Mouse (Mus musculus) heart, adult 18-20 months (tissue): ENCODE data around the gene Jkamp. TPM values are rescaled to one million over a fixed set of nuclear protein-coding genes. Genes with fewer than 3 reads are reported as not detected.
"Not testable (repeated sequence)": the region's sequence is repeated elsewhere in the genome, so short reads cannot be mapped to it uniquely, and the experiment has no call there.

Source experiments
- DNase-seq, 2 experiments: peaks; one replicate each; pipeline ENCODE4 v3.0.0; 2021 to 2022; ENCODE audit warnings: mixed read lengths in 1 of 2
- long read RNA-seq, 2 experiments: library from polyadenylated mRNA; stranded (forward); transcript quantifications; one replicate each; pipeline ENCODE4 v2.0.0; 2021
- total RNA-seq, 2 experiments: library from RNA; stranded (reverse); gene quantifications; 2 replicates each; pipeline ENCODE4 v1.2.3; 2021

Gene Jkamp
- 10 to 100 TPM; 18.3 to 21.3 TPM for total RNA-seq
- long read RNA-seq, experiment 1, transcript Jkamp-202 (7 exons, 1,874 nt) = minor isoform, 14 of 37 reads
- long read RNA-seq, experiment 1, transcript Jkamp-201 (7 exons, 1,292 nt) = major isoform, 20 of 37 reads
- long read RNA-seq, experiment 1, partial matches to known transcripts = 0 of 37 reads
- long read RNA-seq, experiment 1, other reads (novel, unspliced or antisense) = 3 of 37 reads
- long read RNA-seq, experiment 2, transcript Jkamp-201 (7 exons, 1,292 nt) = major isoform, 13 of 27 reads
- long read RNA-seq, experiment 2, transcript Jkamp-202 (7 exons, 1,874 nt) = minor isoform, 10 of 27 reads
- long read RNA-seq, experiment 2, partial matches to known transcripts = 0 of 27 reads
- long read RNA-seq, experiment 2, other reads (novel, unspliced or antisense) = 4 of 27 reads

DNA sequence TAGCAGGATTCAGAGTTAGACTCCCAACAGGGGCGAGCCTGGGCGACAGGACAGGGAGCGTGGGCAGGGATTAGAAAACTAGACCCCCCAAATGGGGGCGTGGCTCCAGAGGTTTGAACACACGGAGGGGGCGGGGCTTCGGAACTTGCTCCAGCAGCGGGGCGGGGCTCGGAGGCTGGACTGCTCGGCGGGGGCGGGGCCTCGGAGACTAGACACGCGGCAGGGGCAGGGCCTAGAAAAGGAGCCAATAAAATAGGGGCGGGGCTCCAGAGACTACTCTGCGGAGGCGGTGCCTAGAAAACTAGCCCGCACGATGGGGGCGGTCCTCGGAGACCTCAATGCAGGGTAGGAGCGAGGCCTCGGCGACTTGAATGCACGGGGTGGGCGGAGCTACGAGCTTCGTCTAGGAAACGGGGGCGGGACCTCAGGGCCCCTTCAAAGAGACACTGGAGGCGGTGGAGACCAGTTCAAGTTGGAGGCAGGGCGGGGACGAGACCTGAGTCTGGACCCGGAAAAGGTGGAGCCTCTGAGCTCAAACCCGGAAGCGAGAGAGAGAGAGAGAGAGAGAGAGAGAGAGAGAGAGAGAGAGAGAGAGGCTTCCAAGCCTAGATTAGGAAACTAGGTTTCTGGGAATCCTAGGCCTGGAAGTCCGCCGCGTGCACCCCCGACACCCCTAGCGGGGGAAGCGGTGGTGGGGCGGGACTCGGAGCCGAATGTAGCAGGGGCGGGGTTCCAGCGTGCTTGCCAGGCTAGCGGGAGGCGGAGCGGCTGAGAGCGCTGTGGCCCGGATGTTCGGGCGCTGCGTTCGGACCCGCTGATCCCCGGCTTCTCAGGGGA lies at the start of gene Jkamp, which contains the start of gene L3hypdh:
Jkamp (plus strand) TSS at position 261 of the 837 bp plus-strand sequence.
L3hypdh (minus strand) TSS at position 111 of the 837 bp plus-strand sequence.
- peak; percentile 99 to 100 for DNase-seq

DNA sequence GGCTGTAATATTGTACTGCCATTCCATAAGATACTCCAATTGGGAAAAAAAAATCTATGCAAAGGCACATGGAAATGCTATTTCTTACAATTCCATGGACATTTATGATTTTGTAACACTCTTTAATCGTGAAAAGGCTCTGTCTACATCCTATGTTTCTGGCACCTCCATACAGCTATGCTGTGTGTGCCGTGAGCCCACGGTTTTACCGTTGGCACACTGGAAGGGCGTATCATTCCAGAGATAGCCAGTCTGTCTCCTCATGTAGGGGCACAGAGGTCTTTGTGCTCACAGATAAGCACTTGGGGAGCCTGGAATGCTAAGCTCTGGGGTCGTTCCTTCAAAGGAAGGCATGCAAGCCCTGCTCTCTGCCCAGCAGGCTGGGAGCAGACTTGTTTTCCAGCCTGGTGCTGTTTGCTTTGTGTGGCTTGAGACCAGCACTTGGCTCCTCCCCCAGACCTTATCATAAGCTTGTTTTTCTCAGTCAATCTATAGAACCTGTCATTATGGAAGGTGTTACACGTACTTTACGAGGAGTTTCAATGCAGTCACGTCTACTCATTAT lies 49.2 kb upstream of the Jkamp start:
- no peak for DNase-seq

DNA sequence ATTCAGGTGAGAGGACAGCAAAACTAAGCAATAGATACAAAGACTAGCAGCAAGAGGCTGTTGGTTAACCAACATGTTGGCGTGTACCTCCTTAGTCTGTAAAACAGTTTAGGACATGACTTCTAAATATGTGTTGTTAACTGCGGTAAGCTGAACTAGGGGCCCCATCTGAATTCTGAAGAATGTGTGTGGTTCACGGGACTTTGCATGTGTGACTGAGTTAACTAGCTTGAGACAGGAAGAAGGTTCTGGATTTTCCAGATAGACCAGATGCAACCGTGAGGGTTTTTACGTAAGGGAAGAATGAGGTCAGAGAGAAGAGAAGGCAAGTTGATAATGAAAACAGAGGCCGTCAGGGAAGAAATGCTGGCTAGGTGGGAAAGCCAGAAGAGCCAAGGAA lies 48.3 kb upstream of the Jkamp start:
- DNase-seq = no peak

DNA sequence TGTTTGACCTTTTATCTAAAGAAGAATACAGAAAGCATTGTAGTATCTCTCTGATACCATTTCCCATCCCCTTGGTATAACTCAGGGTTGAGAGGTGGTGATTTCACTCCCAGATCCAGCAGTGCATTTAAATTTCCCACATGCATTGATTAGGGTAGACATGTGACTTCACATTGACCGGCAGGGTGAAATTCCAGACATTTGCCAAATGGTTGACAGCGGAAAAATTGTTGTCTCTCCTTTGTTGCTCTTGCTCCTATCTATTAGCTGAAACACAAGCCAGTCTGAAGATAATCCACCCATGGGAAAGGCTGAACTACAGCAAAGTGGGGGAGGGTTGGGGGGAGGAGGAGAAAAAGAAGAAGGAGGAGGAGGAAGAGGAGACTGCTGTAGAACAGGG lies 46.5 kb upstream of the Jkamp start:
- no peak for DNase-seq

DNA sequence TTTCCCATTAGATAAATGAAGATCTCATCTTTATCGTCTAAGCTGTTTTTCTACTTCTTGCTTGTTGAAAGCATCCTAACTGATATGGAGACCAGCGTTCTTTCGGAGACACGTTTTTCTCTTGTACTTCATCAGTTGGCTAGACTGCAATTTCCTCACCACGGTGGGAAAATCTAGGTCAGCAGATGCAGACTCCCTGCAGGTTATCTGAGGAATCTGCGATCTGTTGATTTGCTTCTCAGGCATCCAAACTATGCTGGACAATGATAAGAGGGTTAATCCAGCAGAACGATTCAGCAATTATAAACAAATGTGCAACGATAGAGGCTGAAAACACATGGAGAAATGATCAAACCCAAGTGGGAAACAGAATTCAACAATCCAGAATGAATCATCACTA lies 45.9 kb upstream of the Jkamp start:
- no peak for DNase-seq

DNA sequence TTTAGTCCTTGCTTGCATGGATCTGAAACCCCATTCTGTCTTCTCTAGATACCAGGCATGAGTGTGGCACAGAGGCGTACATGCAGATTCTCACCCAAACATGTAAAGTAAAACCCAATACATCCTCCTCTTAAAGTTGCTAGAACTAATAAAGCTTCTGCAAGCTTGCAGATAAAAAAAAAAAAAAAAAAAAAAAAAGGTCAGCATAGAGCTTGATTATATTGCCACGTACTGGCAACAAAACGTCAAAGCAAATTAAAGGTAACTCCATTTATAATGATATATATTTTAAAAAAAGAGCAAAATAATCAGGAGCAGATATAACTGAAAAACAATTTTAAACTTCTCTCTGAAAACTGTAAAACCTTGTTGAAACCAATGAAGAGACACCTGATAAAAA lies 44.2 kb upstream of the Jkamp start:
- DNase-seq = no peak

DNA sequence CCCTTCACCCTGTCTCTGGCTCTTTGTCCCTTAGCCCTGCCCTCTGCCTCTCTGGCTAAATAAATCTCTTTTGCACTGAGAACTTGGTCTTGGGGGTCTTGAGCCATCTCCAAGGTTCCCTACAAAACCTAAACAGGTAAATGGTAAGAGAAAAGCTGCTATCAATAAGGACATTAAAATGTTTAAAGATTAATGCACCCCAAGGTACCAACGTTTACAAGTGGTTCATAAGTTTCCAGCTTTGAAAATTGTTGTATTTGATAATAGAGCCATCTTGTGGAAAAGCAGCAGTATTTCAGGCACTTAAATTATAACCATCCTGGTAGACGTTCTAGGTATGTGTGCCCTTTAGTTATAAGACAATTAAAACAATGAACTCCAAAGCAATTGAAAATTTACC lies 37.9 kb upstream of the Jkamp start:
- DNase-seq = peak in 1 of 2 experiments; percentile 33

DNA sequence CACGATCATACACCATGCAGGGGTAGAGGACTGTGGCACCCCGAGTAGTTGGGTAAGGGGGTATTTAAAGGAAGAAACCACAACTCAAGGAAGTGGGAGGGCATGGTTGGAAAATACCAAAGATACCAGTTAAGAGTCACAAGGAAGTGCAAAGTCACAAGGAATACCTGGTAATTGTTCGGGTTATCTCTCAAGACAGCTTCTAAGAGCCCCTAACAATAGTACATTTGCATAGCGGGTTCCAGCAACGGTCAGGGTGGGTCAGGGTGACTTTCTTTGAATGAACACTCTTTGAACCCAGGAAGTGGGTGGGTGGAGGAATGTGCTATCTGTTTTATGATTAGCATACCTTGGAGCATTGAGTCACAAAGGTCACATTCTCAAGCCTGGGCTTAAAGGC lies 35.2 kb upstream of the Jkamp start:
- not testable (repeated sequence) for DNase-seq

DNA sequence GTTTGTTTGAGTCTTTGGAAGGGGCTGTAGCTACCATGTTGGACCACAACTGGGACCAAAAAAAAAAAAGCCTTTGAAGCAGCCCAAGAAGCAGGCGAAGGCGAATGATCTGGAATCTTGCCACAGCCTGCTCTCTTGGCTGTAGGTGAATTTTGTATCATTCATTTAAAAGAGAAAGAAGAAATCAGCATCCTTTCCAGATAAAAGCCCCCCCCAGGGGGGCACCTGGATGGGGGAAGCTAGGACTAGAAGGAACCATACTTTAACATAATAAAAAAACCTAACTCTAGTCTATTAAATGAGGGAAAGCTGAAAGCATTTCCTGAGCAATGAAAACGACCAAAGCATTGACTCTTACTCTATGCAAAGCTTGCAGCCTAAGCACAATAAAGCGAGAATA lies 34.6 kb upstream of the Jkamp start:
- DNase-seq = no peak

DNA sequence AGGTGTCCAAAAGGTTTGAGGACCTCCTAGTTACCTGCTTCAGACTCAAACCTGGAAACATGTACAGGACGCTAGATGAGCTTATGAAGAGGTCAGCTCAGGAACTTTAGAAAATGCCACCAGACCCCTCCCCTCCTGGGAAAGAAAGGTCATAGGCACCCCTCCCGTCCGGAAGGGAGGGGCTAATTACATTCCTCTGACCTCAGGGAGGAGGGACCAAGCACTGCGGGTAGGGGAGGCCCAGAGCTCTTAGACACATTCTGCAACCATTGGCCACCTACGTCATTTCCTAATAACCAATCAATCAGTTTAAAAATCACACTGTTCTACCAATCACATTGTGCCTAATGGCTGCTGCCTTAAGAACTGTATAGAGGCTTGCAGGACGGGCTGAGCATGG lies 32.8 kb upstream of the Jkamp start:
- no peak for DNase-seq

DNA sequence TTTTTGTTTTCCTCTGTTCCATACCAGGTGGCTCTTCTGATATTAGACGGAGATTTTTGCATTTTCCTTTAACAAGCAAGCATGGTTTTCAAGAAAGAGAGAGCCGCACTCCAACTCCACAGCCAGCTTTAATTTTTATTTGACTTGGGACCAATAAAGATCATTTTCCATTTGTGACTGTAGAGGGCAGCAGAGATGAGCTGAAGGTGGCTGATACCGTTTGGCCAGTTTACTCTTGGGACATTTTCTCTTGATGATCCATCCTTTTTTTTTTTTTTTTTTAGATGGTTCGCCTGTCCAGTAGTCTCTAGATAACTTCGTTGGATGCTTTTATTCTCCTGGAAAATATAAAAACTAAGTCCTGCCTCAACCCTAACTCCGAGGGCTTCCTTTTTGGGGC lies 32.1 kb upstream of the Jkamp start:
- DNase-seq = peak in 1 of 2 experiments; percentile 44

DNA sequence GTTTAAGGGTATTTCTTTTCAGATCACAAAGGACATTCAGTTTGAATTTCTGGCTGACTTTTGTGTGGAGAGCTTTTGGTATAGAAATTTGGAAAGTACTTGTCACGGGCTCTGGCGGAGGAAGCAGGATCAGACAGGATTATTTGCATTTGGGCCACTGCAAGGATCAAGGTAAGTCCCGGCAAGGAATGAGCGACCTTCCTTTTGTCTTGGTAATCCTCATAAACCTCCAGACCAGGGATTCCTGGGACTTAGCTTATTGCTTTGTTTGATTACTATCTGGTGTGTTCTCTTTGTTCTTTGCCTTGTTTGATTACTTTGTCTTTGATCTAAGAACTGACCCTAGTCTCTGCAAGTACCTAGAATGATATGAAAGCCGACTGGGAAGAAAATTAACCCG lies 31.5 kb upstream of the Jkamp start:
- no peak for DNase-seq

DNA sequence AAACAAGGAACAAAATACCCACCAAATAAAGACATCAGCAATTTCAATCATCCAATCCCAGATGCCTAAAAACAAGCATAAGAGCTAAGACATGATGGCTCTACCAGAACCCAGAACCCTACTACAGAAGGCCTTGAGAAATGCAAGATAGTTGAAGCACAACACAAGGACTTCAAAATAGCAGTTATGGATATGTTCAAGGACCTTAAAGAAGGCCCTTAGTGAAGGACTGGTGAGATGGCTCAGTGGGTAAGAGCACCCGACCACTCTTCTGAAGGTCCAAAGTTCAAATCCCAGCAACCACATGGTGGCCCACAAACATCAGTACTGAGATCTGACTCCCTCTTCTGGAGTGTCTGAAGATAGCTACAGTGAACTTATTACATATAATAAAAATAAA lies 27.6 kb upstream of the Jkamp start:
- DNase-seq = no peak

DNA sequence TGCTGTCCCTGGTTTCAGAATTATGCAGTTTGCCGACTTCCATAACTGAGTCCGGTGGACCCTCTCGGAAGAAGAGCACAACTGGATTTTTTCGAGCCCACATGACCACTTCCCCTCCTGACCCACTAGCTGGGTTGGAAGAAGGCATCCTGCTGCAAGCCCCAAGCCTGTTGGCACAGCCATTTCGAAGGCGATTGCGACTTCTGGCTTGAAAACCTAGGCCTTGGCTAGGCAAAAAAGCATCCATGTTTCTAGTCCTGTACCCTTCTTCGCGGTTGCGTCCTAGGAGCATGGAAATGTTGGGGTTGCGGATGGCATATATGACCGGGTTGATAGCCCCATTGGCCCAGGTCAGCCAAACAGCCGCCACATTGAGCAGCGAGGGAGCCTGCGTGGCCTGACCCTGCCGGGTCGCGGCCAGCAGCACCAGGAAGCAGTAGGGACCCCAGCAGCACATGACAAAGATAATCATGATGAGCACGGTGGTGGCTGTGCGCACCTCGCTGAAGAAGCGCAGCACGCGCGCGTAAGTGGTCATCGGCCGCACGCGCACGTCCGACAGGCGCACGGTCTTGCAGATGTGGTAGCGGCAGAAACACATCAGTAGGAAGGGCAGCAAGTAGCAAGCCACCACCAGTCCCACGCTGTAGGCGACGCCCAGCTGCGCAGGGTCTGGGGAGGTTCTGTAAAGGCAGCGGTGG lies 15.6 kb upstream of the Jkamp start:
- DNase-seq = no peak

DNA sequence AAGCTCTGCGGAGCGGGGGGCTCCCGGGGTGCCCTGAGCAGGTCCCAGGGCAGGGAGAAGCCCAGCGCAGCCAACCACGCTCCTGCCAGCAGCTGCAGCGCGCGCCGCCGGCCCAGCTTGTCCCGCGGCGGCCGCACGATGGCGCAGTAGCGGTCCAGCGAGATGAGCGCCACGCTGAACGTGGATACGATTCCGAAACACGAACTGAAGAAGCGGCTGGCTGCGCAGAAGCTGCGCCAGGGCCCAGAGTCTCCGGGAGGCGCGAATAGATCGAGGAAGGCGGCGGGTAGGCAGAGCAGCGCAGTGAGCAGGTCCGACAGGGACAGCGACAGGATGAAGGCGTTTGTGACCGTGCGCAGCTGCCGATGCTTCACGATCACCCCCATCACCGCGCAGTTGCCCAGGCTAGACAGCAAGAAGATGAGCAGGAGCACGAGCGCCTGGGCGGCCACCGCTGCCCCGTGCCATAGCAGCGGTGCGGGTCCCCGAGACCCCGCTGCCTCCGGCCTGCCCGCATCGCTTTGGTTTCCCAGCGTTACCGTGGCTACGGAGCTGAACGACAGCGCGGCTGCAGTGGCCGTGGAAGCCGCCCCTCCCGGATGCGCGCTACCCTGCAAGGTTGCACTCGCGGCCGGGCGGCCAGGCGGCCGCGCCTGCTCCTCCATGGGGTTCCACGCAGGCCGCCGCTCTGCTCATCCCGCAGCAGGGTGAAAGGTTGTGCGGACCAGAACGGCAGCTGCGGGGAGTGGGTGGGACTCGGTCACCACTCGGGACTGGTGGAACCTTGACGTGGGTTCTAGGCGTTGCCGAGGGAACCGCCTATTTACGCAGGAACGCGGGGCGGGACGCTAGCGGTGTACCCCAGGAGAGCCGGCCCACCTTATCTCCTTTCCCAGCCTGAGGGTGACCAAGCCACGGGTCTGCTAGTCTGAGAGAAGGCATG lies 14.8 kb upstream of the Jkamp start, which contains the start of gene Gpr135:
Gpr135 (minus strand) TSS at position 799 of the 943 bp plus-strand sequence.
- peak; percentile 86 to 90 for DNase-seq

DNA sequence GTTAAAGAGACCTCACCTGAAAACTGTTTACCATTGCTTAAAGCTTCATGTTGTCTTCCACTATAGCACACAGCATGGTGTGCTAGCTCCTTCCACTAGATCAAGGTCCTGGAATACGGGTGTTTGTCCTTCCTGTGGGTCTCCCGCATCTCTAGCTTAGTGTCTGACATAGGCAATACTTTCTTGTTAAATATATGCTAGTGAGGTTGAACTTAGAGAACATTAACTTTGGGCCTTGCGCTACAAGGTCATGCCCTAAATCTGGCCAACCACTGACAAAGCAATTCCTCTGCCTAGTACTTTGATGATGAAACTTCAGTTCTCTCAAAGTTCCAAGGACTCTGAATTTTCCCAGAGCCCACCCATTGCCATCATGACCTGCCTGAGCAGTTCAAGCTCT lies 7.1 kb upstream of the Jkamp start:
- DNase-seq = no peak

DNA sequence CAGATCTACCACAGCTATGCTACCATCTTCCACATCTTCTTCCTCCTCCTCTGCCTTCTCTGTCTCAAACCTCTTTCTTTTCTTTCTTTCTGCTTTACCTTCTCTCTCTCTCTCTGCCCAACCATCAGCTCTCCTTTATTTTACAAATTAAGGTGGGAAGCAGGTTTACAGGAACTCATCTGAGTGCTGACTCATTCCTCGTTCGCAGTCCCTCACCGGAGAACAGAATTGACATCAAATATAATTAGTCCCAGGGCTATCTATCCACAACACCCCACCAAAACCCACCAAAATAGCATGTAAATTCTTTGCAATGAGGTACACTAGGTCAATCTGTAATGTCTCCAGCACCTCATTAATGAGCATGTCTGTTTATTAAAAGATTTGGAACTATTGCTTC lies 3.4 kb upstream of the Jkamp start:
- DNase-seq = no peak

DNA sequence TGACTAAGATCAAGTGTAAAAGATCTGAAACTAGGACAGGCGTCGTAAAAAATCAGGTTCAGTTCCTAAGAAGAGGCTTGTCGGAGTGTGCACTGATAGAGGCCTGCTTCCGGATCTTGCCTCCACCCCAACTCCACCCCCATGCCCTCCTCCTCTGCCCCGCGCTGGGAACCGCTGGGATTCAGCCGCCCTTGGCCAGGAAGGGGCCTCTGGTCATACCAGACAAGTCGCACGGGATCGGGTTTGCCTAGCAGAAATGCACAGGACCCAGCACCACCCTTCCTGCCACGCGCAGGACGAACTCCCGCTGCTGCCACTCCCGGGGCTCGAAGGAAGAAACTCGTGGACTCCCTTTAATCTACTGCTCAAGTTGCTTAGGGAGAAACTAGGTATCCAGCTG lies 3.0 kb upstream of the Jkamp start:
- peak; percentile 32 to 38 for DNase-seq

DNA sequence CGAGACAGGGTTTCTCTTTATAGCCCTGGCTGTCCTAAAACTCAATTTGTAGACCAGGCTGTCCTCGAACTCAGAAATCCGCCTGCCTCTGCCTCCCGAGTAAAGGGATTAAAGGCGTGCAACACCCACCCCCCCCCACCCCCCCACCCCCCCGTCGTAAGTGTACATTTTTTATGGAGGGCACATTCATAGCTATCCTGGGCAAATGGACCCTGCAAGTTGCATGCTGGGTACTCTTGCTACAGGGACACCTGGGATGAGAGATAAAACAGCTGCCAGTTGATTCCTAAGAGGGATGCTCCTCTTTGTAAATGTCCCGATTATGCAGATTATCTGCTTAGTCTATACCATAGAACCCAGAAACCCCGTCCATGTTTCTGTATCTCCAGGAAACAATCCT lies 2.1 kb upstream of the Jkamp start:
- DNase-seq = no peak

DNA sequence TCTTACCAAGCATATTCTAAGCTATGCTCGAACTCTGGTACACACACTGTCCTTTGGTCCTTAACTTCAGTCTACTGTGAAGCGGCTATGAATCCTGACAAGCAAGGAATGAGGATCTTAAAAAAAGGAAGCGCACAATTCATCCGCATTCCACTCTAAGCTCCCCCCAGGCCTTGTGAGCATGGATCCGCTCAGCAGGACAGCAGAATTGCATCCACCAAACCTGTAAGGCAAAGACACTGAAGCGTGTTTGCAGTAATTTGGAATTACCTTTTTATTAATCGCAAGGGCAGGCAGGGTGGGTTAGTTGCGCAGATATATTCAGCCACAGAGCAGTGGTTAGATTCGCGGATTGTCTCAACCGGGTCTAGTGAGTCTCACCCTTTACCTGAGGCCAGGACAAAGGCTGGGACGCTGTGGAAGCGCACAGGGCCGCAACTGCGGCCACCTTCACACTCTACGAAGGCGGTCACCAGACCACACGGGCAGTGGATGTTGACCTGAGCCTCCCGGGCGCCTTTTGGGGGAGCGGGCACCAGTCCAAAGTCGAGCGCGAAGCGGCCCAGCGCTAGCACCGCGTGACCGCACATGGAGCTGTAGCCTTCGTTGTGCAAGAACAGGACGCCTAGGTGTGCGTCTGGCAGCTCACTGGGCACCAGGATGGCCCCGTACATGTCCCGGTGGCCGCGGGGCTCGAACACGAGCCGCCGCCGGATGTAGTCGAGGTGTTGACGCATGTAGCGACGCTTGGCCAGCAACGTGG lies 947 bp upstream of the Jkamp start:
- peak in 1 of 2 experiments; percentile 65 for DNase-seq

DNA sequence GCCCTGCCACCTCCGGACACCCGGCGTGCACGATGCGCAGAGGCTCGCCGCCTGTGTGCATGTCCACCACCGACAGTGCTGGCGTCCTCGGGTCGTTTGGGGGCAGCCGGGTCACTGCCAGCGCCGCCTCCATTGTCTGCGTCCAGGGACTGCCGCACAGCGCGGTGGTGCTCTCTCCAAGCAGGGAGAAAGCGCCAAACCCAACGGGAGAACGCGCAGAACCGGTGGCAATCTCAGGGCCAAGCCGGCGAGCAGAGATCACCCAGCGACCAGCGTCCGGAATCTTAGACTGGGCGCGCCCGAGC lies 413 bp upstream of the Jkamp start:
- no peak for DNase-seq
